Mouse (Mus musculus) neural tube, embryonic 14.5 days (tissue): ENCODE data around the gene Procr. TPM values are rescaled to one million over a fixed set of nuclear protein-coding genes. Genes with fewer than 3 reads are reported as not detected.
A peak's percentile ranks its signal among the peaks of the same experiment; 100 is the strongest.
"Not testable (repeated sequence)": the region's sequence is repeated elsewhere in the genome, so short reads cannot be mapped to it uniquely, and the experiment has no call there.

Experiments used
- ATAC-seq: fragments of 200-750 bp; cut with Nextera tagmentation; 2 replicates; pipeline ENCODE4 v1.8.0; 2017; ENCODE audit warnings: low read depth, mild to moderate bottlenecking, moderate TSS enrichment, moderate library complexity
- H3K27ac ChIP-seq: fragments of 300-500 bp; sonication (generic); 2 replicates; pipeline ENCODE4 v1.5.1; 2014; ENCODE audit warnings: low read depth, mild to moderate bottlenecking, control low read depth, low read length, moderate library complexity, mixed read lengths
- H3K27me3 ChIP-seq: fragments of 300-500 bp; sonication (generic); 2 replicates; pipeline ENCODE4 v1.6.1; 2014; ENCODE audit warnings: low read length; ENCODE audit not compliant: control insufficient read depth, insufficient read depth
- H3K36me3 ChIP-seq: fragments of 300-500 bp; sonication (generic); 2 replicates; pipeline ENCODE4 v1.6.1; 2014; ENCODE audit warnings: low read length, mixed read lengths; ENCODE audit not compliant: control insufficient read depth, insufficient read depth
- H3K4me1 ChIP-seq: fragments of 300-500 bp; sonication (generic); 2 replicates; pipeline ENCODE4 v1.6.1; 2014; ENCODE audit warnings: low read length; ENCODE audit not compliant: control insufficient read depth, insufficient read depth
- H3K4me2 ChIP-seq: fragments of 300-500 bp; sonication (generic); 2 replicates; pipeline ENCODE4 v1.6.1; 2014; ENCODE audit warnings: mild to moderate bottlenecking, low read depth, low read length, control low read depth
- H3K4me3 ChIP-seq: fragments of 300-500 bp; sonication (generic); 2 replicates; pipeline ENCODE4 v1.5.1; 2014; ENCODE audit warnings: low read depth, low read length, control low read depth, mixed read lengths
- H3K9ac ChIP-seq: fragments of 300-500 bp; sonication (generic); replicated peaks from 2 replicates; pipeline ENCODE4 v1.6.1; 2014; ENCODE audit warnings: low read depth, mild to moderate bottlenecking, control low read depth, low read length, mixed read lengths
- H3K9me3 ChIP-seq: fragments of 300-500 bp; sonication (generic); 2 replicates; pipeline ENCODE4 v1.6.1; 2016; ENCODE audit warnings: low read length; ENCODE audit not compliant: control insufficient read depth
- WGBS: fragments of 180-500 bp; shearing (Covaris S2); extraction: QIAGEN DNeasy Blood & Tissue Kit; methylation state at CpG from one replicate; pipeline ENCODE4 v1.1.7; 2014; 5-methylcytosine and 5-hydroxymethylcytosine counted together
- polyA plus RNA-seq: library from polyadenylated mRNA; unstranded; fragments of >200 nt; fragmentation: Nextera tagmentation; extraction: Ambion mirVana; gene quantifications from 2 replicates; pipeline ENCODE4 v1.2.1, GENCODE M21; 2014

Procr gene
- polyA plus RNA-seq, 1 experiment from 2014 or later = 1.2 TPM

DNA sequence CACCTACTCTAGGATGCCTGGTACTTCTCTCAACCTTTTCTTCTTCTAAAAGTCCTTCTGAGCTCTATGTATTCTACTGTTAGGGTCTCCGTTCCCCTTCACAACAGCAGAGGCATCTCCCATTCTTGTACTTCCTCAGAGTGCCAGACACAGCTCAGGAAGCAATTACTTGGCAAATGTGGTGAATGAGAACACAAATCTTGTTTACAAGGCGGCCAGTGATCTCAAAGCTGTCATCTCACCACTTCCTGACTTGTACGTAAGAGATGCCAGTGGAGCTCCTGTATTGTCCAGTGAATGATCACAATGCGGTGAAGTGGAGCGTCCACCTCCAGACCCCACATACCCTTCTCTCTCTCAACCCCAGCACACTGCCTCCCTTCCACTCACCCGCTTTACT is 26.4 kb upstream of the Procr start:
- Histone ChIP-seq H3K4me3 (no peak overlapping the region), H3K36me3 (peaks cover 19% of the 10 kb centered on the region), H3K27me3 (no peaks in the 10 kb centered on the region), H3K27ac (no peak overlapping the region), H3K9ac (no peak overlapping the region), H3K4me1 (peaks cover 10% of the 10 kb centered on the region; the same call in 1 of the 2 replicates), H3K9me3 (no peaks in the 10 kb centered on the region), H3K4me2 (no peak overlapping the region)
- no peak for ATAC-seq
- WGBS = 86% methylated on average over 6 of the region's 6 CpGs

DNA sequence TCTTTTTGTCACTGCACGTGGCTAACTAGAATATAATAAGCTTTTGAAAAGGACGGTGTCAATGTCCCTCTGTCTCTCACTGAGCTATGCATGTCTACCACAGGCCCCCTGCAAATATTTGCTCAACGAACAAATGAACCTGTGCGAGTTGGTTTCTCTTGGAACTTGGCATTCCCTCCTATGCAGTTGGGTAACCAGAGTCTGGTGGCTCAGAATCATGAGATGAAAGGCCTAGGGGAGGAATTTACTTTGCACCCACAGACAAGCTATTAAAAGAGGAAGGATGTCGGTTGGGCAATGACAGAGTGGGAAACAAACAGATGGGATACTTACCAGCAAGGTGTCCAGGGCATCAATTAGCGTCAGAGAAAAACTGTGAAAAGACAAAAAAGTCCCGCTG is 24.6 kb upstream of the Procr start:
- H3K27ac ChIP-seq = no peak overlapping the region
- no peak overlapping the region for H3K4me2 ChIP-seq
- peaks cover 10% of the 10 kb centered on the region; the same call in 1 of the 2 replicates for H3K4me1 ChIP-seq
- peaks cover 12% of the 10 kb centered on the region for H3K36me3 ChIP-seq
- whole genome bisulfite sequencing = 82% methylated on average over 7 of the region's 7 CpGs
- no peak for ATAC-seq
- no peaks in the 10 kb centered on the region for H3K9me3 ChIP-seq
- no peak overlapping the region for H3K4me3 ChIP-seq
- no peaks in the 10 kb centered on the region for H3K27me3 ChIP-seq
- H3K9ac ChIP-seq = no peak overlapping the region

DNA sequence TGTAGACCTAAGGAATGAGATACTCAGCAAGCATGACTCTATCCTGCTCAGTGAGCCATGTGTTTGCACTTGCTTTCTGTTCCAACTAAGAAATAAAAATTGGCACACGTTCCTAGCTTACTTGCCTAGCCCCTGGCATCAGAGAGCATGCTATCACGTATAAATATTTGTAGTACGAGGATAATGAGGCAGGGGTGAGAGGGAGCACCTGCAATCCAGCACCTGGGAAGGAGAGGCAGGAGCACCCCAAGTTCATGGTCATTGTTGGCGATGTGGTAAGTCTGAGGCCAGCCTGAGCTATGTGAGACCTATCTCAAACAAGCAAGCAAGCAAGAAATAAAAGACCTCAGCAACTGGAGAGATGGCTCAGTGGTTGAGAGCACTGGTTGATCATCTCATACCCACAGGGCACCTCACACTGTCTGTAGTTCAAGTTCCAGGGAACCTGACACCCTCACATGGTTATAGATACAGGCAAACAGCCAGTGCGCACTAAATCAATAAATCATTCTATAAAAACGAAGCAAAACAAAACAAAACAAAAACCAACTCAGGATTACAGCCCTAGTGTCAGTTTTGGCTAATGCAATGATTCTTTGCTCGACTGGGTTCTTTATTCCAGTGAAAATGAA is 23.0 kb upstream of the Procr start:
- H3K36me3 ChIP-seq = peaks cover 8% of the 10 kb centered on the region; the same call in 1 of the 2 replicates
- no peak overlapping the region for H3K27ac ChIP-seq
- 72% methylated on average over 7 of the region's 7 CpGs for WGBS
- H3K4me1 ChIP-seq = peaks cover 10% of the 10 kb centered on the region; the same call in 1 of the 2 replicates
- no peak overlapping the region for H3K4me3 ChIP-seq
- no peak for ATAC-seq
- peak overlapping the region; percentile 92; the same call in 1 of the 2 replicates for H3K4me2 ChIP-seq
- no peaks in the 10 kb centered on the region for H3K27me3 ChIP-seq
- no peak overlapping the region for H3K9ac ChIP-seq
- H3K9me3 ChIP-seq = no peaks in the 10 kb centered on the region

DNA sequence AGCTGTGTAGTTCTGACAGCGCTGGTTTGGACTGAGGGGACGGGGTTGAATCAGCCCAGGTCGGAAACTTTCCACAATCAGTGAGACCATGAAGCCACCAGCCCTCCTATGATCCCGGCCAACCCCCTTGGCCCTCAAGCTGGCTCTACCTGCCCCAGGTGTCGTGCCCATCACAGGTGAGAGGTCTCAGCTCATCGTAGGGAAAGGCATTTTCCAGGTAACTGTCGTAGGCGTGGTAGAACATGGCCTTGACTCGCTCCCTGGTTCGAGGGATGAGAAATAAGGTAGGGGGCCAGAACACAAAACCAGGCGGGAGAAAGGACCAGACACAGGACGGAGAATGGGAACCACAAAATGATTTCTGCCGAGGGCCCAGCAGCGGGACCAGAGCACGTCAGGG is 22.2 kb upstream of the Procr start:
- Histone ChIP-seq H3K9ac (peak overlapping the region; percentile 71), H3K9me3 (no peaks in the 10 kb centered on the region), H3K27ac (peak overlapping the region; percentile 52; the same call in 1 of the 2 replicates), H3K27me3 (no peaks in the 10 kb centered on the region), H3K36me3 (0 out of 2 replicates have a peak, but pooled peaks cover 3% of the 10 kb centered on the region), H3K4me2 (peak overlapping the region; percentile 92), H3K4me1 (peaks cover 10% of the 10 kb centered on the region; the same call in 1 of the 2 replicates), H3K4me3 (peak overlapping the region; percentile 70)
- 6% methylated on average over 15 of the region's 15 CpGs for WGBS
- no peak; the same call in none of the 2 replicates for ATAC-seq

DNA sequence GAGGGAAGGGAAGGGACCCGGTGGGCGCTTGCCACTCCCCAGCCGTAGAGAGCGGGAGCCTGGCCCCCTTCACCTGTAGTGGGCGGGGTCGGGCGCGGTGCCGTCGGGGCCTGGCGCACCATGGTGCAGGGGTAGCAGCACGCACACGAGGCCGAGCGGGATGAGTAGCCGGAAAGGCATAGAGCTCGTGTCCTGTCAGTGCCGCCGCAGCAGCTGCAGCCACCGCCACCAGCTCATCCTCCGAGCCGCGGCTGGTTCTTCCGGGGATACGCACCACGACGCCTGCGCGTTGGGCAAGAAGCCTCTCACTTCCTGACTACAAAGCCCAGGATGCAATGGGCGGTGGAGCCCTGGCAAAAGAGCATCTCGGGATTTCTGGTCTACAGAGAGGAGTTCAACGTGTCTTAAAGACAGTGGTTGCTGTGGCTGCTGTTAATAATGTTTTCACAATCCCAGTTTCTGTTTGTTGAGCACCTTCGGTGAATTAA is 21.7 kb upstream of the Procr start, which contains the start of gene Edem2:
TSS of gene Edem2 (minus strand) at position 318 of the 488 bp plus-strand sequence.
- peak within 1 kb of the TSS; percentile 70 for H3K4me3 ChIP-seq
- peak; percentile 98 for ATAC-seq
- no peaks in the 10 kb centered on the region for H3K27me3 ChIP-seq
- peak within 1 kb of the TSS; percentile 71 for H3K9ac ChIP-seq
- WGBS = under 1% methylated on average over 33 of the region's 33 CpGs
- peak within 1 kb of the TSS; percentile 92 for H3K4me2 ChIP-seq
- peaks cover 10% of the 10 kb centered on the region; the same call in 1 of the 2 replicates for H3K4me1 ChIP-seq
- no peaks in the 10 kb centered on the region for H3K36me3 ChIP-seq
- H3K9me3 ChIP-seq = no peaks in the 10 kb centered on the region
- H3K27ac ChIP-seq = peak within 1 kb of the TSS; percentile 52; the same call in 1 of the 2 replicates

DNA sequence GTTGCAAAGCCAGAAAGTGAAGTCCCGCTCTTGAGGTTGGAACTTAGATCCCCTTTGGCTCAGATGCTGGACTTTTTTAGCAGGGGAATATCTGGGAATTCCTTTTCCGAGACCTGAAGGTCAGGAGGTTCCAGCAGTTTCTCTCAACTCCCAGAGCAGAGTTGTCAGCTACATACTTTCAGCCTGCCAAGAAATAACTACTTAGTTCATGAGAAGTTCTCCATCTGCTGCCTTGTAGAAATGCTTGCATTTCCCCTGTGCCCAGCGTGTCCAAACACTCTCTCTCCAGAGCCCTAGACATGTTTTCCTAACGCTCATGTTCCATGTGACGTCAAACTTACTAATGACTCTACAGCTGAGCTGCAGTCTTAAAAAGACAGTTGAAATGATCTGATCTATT is 15.8 kb upstream of the Procr start:
- Histone ChIP-seq H3K4me2 (no peak overlapping the region), H3K9ac (no peak overlapping the region), H3K27ac (no peak overlapping the region), H3K4me1 (no peaks in the 10 kb centered on the region), H3K27me3 (no peaks in the 10 kb centered on the region), H3K36me3 (no peaks in the 10 kb centered on the region), H3K4me3 (no peak overlapping the region), H3K9me3 (no peaks in the 10 kb centered on the region)
- no peak for ATAC-seq
- 84% methylated on average over 5 of the region's 5 CpGs for WGBS

DNA sequence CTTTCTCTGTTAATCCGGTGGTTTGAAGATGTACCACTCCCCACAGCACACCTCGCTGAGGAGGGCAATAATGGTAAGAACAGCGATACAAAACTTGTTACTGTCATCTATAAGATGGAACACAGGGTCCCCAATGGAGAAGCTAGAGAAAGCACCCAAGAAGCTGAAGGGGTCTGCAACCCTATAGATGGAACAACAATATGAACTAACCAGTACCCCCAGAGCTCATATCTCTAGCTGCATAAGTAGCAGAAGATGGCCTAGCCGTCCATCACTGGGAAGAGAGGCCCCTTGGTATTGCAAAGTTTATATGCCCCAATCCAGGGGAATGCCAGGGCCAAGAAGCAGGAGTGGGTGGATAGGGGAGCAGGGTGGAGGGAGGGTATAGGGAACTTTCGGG is 15.2 kb upstream of the Procr start, which contains the start of gene Gm17581:
TSS of gene Gm17581 (minus strand) at position 101 of the 400 bp plus-strand sequence.
- not testable (repeated sequence) for H3K4me1 ChIP-seq, H3K27ac ChIP-seq, ATAC-seq, H3K9me3 ChIP-seq, H3K27me3 ChIP-seq, H3K4me3 ChIP-seq, H3K9ac ChIP-seq, H3K36me3 ChIP-seq, H3K4me2 ChIP-seq
- 87% methylated on average over 5 of the region's 5 CpGs for WGBS

DNA sequence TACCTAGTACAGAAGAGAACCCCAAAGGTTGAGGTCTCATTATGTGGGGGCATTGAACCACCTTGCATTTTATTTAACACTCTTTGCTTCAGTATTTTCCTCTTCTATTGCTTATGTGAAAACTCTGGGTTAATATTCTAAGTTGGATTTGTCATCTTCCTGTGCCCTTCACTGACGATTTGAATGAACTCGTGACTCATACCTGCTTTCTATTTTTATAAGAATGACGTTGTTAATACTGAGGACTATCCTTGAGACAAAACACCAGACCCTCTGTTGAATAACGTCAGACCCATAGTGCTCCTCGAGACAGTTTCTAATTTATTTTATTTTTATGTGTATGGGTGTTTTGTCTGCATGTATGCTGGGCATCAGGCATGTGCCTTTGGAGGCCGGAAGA is 14.0 kb upstream of the Procr start:
- Histone ChIP-seq H3K4me2 (no peak overlapping the region), H3K36me3 (no peaks in the 10 kb centered on the region), H3K4me3 (no peak overlapping the region), H3K27me3 (no peaks in the 10 kb centered on the region), H3K27ac (no peak overlapping the region), H3K9ac (no peak overlapping the region), H3K4me1 (no peaks in the 10 kb centered on the region), H3K9me3 (no peaks in the 10 kb centered on the region)
- no peak for ATAC-seq
- WGBS = 86% methylated on average over 6 of the region's 6 CpGs

DNA sequence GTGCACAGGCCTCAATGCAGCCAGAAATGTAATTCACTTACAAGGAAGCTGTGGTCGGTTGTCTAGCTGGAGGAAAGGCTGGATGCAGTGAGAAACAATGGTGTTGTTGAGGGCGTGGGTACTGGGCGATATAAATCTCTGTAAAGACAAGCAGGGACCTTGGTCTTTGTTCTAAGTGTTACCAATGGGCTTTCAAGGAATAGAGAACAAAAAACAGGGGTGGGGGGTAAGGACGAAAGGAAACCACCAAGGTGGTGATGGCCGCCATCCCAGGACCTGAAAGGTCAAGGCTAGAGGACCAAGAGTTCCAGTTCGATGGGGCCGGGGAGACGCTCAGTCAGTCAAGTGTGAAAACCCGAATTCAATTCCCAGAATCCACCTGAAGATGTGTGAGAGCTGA is 13.1 kb upstream of the Procr start:
- H3K9me3 ChIP-seq = no peaks in the 10 kb centered on the region
- no peak for ATAC-seq
- H3K4me2 ChIP-seq = no peak overlapping the region
- 45% methylated on average over 9 of the region's 9 CpGs for WGBS
- no peak overlapping the region for H3K4me3 ChIP-seq
- no peak overlapping the region for H3K9ac ChIP-seq
- H3K4me1 ChIP-seq = no peaks in the 10 kb centered on the region
- no peak overlapping the region for H3K27ac ChIP-seq
- H3K27me3 ChIP-seq = no peaks in the 10 kb centered on the region
- no peaks in the 10 kb centered on the region for H3K36me3 ChIP-seq
